ENCODE assay signal across 20 mouse cellular contexts in genomic region chr5:75679896-75680295, GRCm38 (mm10).
"Had no signal": no experiment of that assay in that cellular context is flagged by ENCODE, and none has a peak within 500 bp of the region (broad histone marks: within the 10 kb centered on the region; RNA-seq: fewer than 3 reads in every experiment).

No protein-coding gene starts in this region.

- H3K27me3 ChIP-seq: limb, embryonic 13.5 days; liver, embryonic 12.5 days; liver, embryonic 15.5 days; lung, embryonic 15.5 days; neural tube, embryonic 12.5 days; neural tube, embryonic 15.5 days had no signal

- ATAC-seq: liver, embryonic 12.5 days had no signal

- H3K36me3 ChIP-seq: limb, embryonic 13.5 days; liver, embryonic 12.5 days; liver, embryonic 15.5 days; lung, embryonic 15.5 days; midbrain, embryonic 10.5 days; neural tube, embryonic 12.5 days; neural tube, embryonic 15.5 days had no signal

- H3K9me3 ChIP-seq: limb, embryonic 13.5 days; liver, embryonic 12.5 days; liver, embryonic 15.5 days; lung, embryonic 15.5 days; midbrain, embryonic 10.5 days; neural tube, embryonic 12.5 days; neural tube, embryonic 15.5 days had no signal

- DNase-seq: kidney, adult 9 months; kidney, postnatal 14 days; kidney, postnatal 4 days; left cerebral cortex, postnatal 4 days; liver; lung, adult 18-20 months; lung, postnatal 10 days; lung, postnatal 36 days; midbrain, embryonic 14.5 days; right cerebral cortex, adult 18-20 months; right cerebral cortex, postnatal 14 days; right cerebral cortex, postnatal 4 days; thymus, postnatal 25 days had no signal

- H3K4me1 ChIP-seq: limb, embryonic 13.5 days; liver, embryonic 12.5 days; liver, embryonic 15.5 days; lung, embryonic 15.5 days; midbrain, embryonic 10.5 days; neural tube, embryonic 12.5 days; neural tube, embryonic 15.5 days had no signal

- H3K4me3 ChIP-seq: limb, embryonic 13.5 days; liver, embryonic 12.5 days; liver, embryonic 15.5 days; lung, embryonic 15.5 days; midbrain, embryonic 10.5 days; neural tube, embryonic 12.5 days; neural tube, embryonic 15.5 days had no signal
